Mouse (Mus musculus) cerebellum, adult 9-11 months (tissue): ENCODE measurements around the gene Cpeb1.
"Not testable (repeated sequence)": the region's sequence is repeated elsewhere in the genome, so short reads cannot be mapped to it uniquely, and the experiment has no call there.

Source experiments
- DNase-seq: peaks from one replicate; pipeline ENCODE4 v3.0.0; 2022

Gene Cpeb1

DNA sequence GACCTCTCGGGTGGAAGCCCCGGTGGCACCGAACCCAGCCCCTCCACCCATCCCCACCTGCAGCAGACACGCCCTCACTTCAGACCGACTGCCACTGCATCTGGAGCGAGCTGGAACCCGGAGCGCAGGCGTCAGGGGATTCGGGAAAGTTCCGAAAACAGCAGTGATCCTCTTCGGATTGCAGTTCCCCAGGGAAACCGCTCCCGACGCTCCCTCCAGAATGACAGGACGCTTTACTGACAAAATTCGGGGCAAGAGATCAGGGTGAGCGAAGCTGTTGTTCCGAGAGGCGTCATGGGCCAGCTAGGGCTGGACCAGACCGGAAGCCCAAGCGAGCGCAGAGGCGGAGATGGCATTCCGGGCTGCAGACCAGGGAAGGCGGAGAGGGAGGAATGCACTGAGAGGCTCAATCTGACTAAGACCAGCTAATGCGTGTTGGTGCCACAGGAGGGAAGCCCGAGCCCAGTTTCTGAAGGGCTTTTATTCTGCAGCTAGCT lies at the start of gene Cpeb1:
TSS of gene Cpeb1 (minus strand) at position 311 of the 497 bp plus-strand sequence.
- DNase-seq = peak; percentile 57

DNA sequence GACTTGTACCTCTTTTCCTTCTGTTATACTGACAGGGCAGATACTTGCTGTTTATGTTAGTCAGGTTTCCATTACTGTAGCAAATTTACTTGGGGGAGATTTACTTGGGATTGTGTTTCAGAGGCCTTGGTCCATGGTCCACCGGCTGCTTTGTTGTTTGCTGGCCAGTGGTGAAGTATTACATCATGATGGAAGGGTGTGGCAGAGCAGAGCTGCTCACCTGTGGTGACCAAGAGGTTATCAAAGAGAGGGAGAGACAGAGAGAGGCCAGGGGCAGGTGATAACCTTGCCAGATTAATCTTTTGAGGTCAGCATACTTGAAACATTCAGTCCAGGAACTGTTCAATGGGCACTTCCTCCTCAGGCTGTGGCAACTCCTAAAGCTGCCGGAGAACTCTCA lies 45.8 kb upstream of the Cpeb1 start:
- DNase-seq = no peak

- no peak for DNase-seq
Observed at GRCm38 (mm10) chr7:81498181-81498580, 42.9 kb upstream of the Cpeb1 start, which contains the start of gene BC048679. BC048679 (minus strand) TSS chr7:81498281.

DNA sequence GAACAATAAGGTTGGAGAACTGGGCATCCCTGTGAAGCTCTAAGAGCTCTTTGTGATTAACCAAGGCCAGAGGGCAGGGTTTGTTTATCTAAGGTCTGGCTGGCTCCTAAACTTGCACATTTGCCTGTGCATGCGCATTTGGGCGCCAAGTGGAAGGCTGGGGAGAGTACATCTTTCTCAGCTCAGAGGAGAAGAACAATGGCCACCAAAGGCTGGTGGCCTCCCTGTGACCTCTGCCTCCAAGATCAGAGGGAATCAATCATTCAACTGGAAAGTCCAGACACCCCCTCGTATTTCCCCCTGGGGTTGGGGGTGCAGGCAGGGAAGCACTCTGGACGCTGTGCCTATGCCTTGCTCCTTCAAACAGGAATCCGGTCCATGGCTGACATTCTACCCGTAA lies 41.9 kb upstream of the Cpeb1 start:
- DNase-seq = no peak

- peak; percentile 87 for DNase-seq
Observed at GRCm38 (mm10) chr7:81493331-81494021, 38.2 kb upstream of the Cpeb1 start, which contains the start of gene Ap3b2. Ap3b2 (minus strand) TSS chr7:81493925.

DNA sequence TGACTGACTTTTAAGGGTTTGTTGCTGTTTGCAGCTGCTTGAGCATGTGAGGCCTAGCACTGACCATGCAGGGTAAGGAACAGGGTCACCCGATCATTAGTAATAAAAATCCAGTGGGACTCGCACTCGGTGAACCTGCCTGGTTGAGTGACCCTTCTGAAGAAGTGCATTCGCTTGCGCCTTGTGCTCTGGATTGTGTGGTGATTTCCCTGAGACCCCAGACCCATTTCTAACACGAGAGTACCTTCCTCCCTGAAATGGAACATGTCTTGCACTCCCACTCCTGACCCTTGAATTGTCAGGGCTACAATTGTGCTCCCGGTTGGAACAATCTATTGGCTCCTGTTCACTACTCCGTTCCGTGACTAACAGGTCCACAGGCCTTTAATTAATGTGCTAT lies 37.4 kb upstream of the Cpeb1 start:
- DNase-seq = no peak

DNA sequence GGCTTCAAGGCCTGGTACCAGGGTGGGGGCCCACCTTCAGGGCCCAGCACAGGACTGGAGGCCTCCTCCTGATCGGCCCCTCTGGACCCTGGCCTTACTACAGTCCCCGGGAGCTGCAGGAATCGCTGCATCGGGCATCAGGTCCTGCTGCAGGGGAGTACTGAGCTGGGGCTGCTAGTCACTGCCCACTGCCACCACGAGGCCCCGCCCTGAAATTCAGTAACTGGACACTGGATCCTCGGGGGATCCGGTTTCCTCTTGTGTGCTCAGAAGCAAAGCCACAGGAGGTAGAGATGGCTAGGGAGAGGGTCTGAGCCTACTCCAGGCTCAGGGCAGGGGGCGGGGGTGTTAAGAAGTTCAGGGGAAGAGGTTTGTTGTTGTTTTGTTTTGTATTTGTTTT lies 34.4 kb upstream of the Cpeb1 start:
- DNase-seq = no peak

DNA sequence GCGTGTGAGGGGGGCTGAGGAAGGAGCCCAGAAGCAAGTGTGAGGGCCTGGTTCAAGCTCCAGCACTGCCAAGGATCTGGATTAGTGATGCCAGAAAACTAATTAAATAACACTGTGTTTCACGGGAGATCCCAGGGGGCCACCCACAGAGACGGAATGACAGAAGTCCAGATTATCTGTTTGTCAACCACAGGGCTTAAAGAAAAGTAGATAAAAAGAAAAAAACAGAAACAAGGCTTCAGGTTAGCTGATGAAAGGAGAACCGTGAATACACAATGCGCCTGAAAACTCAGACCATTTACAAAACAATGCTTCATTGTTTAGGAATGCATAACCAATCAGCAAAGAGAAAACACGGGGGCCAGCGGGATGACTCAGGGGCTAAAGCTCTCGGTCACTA lies 25.5 kb upstream of the Cpeb1 start:
- no peak for DNase-seq

- no peak for DNase-seq
Observed at GRCm38 (mm10) chr7:81479531-81480090, 24.3 kb upstream of the Cpeb1 start.

GRCm38 (mm10) chr7:81478261-81478660 lies 23.0 kb upstream of the Cpeb1 start:
- DNase-seq = not testable (repeated sequence)

GRCm38 (mm10) chr7:81476833-81477232 lies 21.6 kb upstream of the Cpeb1 start:
- DNase-seq = no peak

DNA sequence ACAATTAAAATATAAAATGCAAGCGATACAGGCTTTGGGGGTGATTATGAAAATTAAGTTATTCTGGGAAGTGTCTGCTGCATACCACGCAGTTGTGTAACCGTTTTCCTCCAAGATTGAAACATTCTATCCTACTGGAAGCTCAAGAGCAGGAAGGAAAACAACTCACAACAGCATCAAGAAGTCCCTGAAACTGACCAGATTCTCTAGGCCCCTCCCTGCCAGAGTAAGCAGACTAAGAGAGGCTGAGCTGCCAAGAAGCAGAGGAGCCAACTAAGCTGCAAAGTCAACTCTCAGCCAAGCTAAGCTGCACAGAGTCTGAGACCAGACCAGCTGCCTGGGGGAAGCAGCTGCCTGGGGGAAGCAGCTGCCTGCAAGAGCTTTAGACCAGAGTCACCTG lies 20.0 kb upstream of the Cpeb1 start:
- no peak for DNase-seq

GRCm38 (mm10) chr7:81464906-81465450 lies 9.7 kb upstream of the Cpeb1 start:
- DNase-seq = no peak

- no peak for DNase-seq
Observed at GRCm38 (mm10) chr7:81464116-81464515, 8.9 kb upstream of the Cpeb1 start.

DNA sequence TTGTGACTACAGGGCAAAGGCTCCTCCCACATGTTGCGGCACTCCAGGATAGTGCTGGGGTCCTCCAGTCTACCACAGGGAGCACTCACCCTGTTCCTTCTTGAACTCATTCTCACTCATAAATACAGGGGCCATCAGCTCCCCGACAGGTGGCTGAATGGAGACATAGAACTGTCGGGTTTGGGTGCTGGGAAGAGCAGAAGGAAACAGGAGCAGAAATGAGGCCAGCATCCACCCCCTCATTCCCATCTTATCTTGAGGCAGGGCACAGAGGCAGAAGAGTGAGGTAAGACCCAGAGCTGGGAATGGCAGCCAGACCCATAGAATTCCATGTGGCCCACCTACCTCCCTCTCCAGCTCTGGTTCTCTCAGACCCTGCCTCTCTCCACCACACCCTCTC lies 7.5 kb upstream of the Cpeb1 start:
- DNase-seq = no peak

GRCm38 (mm10) chr7:81454331-81455039 lies 780 bp downstream of the Cpeb1 start:
- DNase-seq = peak; percentile 54

- peak; percentile 35 for DNase-seq
Observed at GRCm38 (mm10) chr7:81453443-81454274, 1.6 kb downstream of the Cpeb1 start.

GRCm38 (mm10) chr7:81452971-81453441 lies 2.3 kb downstream of the Cpeb1 start:
- DNase-seq = peak; percentile 41

- DNase-seq = no peak
Observed at GRCm38 (mm10) chr7:81398957-81399356, 56.3 kb downstream of the Cpeb1 start.

DNA sequence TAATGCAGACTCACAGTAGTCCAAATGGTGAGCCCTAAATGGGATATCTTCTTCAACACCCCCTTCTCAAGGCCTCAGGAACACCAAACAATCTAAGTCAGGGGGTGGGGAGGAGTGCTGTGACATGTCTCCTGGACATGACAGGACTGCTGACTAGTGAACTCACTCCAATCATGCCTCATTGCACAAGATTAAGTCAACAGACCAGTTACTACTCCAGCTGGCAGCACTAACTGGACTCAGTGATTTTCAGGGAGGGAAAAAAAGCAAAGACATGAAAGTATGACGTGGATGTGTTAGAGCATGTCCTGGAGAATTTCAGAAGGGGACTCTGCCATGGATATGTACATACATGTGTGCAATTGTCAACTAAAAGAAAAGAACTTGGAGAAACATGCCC lies 75.9 kb downstream of the Cpeb1 start:
- DNase-seq = no peak

GRCm38 (mm10) chr7:81372337-81372920 lies 82.8 kb downstream of the Cpeb1 start:
- peak; percentile 46 for DNase-seq

- DNase-seq = no peak
Observed at GRCm38 (mm10) chr7:81371811-81372210, 83.5 kb downstream of the Cpeb1 start.
